Mouse (Mus musculus) NIH3T3 (cell line): ENCODE results near the gene Cc2d2a.

ENCODE experiments used
- DNase-seq: peaks from one replicate; pipeline ENCODE4 v3.0.0-alpha.2; 2012; ENCODE audit warnings: low read depth

Cc2d2a gene

GRCm38 (mm10) chr5:43728375-43729165 lies 66.4 kb downstream of the Cc2d2a start:
- no peak for DNase-seq

- DNase-seq = no peak
Measured at GRCm38 (mm10) chr5:43732381-43732780, 70.2 kb downstream of the Cc2d2a start.

GRCm38 (mm10) chr5:43744187-43744586 lies 82.0 kb downstream of the Cc2d2a start:
- no peak for DNase-seq

- no peak for DNase-seq
Measured at GRCm38 (mm10) chr5:43745156-43745555, 83.0 kb downstream of the Cc2d2a start.

GRCm38 (mm10) chr5:43748039-43748438 lies 85.9 kb downstream of the Cc2d2a start:
- no peak for DNase-seq

- DNase-seq = peak; percentile 11
Measured at GRCm38 (mm10) chr5:43749092-43749491, 86.9 kb downstream of the Cc2d2a start.

- DNase-seq = no peak
Measured at GRCm38 (mm10) chr5:43770618-43771354, 108.6 kb downstream of the Cc2d2a start.

GRCm38 (mm10) chr5:43771555-43771954 lies 109.4 kb downstream of the Cc2d2a start:
- no peak for DNase-seq

- no peak for DNase-seq
Measured at GRCm38 (mm10) chr5:43776407-43776806, 114.3 kb downstream of the Cc2d2a start.

- DNase-seq = no peak
Measured at GRCm38 (mm10) chr5:43776993-43777392, 114.8 kb downstream of the Cc2d2a start.

GRCm38 (mm10) chr5:43778583-43778982 lies 116.4 kb downstream of the Cc2d2a start:
- DNase-seq = no peak

GRCm38 (mm10) chr5:43781423-43781976 lies 119.4 kb downstream of the Cc2d2a start:
- no peak for DNase-seq

GRCm38 (mm10) chr5:43781977-43782930 lies 120.1 kb downstream of the Cc2d2a start:
- DNase-seq = peak; percentile 91

GRCm38 (mm10) chr5:43783996-43784395 lies 121.8 kb downstream of the Cc2d2a start:
- peak; percentile 68 for DNase-seq

GRCm38 (mm10) chr5:43786607-43787006 lies 124.5 kb downstream of the Cc2d2a start:
- no peak for DNase-seq

GRCm38 (mm10) chr5:43787976-43788752 lies 126.0 kb downstream of the Cc2d2a start:
- DNase-seq = peak; percentile 70
